Mouse (Mus musculus): ENCODE results near the gene Jph3. TPM values are rescaled to one million over a fixed set of nuclear protein-coding genes. Genes with fewer than 3 reads are reported as not detected.

Gene Jph3
- not detected in 2 replicates for polyA plus RNA-seq (2011; ENCODE audit: insufficient read length, low read depth, missing spikeins)

- no peak within 1 kb of the TSS for H3K27ac ChIP-seq (ENCODE audit: insufficient read depth, low read length)
- H3K4me3 ChIP-seq (ENCODE audit: insufficient read depth, low read length): no peak within 1 kb of the TSS
- no peaks in the 10 kb centered on the region for H3K4me1 ChIP-seq (ENCODE audit: control insufficient read depth, insufficient read depth, low read length)
- TF ChIP-seq POLR2A (IDR thresholded peaks at IDR 0.05; ENCODE audit: low read depth, low read length): no peak
Observed at GRCm38 (mm10) chr8:121729323-121729722, at the start of gene Jph3. Gene Jph3 (plus strand): TSS chr8:121729623.

GRCm38 (mm10) chr8:121680896-121681295, 48.5 kb upstream of the Jph3 start:
- Histone ChIP-seq H3K27ac (ENCODE audit: insufficient read depth, low read length) (no peak overlapping the region), H3K4me1 (ENCODE audit: control insufficient read depth, insufficient read depth, low read length) (0 out of 2 replicates have a peak, but pooled peaks cover 2% of the 10 kb centered on the region), H3K4me3 (ENCODE audit: insufficient read depth, low read length) (no peak overlapping the region)
- TF ChIP-seq POLR2A (IDR thresholded peaks at IDR 0.05; ENCODE audit: low read depth, low read length) (no peak), CTCF (IDR thresholded peaks at IDR 0.05; ENCODE audit: borderline replicate concordance, insufficient read depth, low read length) (no peak)

GRCm38 (mm10) chr8:121681457-121681856, 48.0 kb upstream of the Jph3 start:
- Histone ChIP-seq H3K27ac (ENCODE audit: insufficient read depth, low read length) (no peak overlapping the region), H3K4me3 (ENCODE audit: insufficient read depth, low read length) (no peak overlapping the region), H3K4me1 (ENCODE audit: control insufficient read depth, insufficient read depth, low read length) (0 out of 2 replicates have a peak, but pooled peaks cover 2% of the 10 kb centered on the region)
- TF ChIP-seq POLR2A (IDR thresholded peaks at IDR 0.05; ENCODE audit: low read depth, low read length) (no peak), CTCF (IDR thresholded peaks at IDR 0.05; ENCODE audit: borderline replicate concordance, insufficient read depth, low read length) (no peak)

GRCm38 (mm10) chr8:121683083-121683832, 46.2 kb upstream of the Jph3 start:
- H3K4me1 ChIP-seq (ENCODE audit: control insufficient read depth, insufficient read depth, low read length): 0 out of 2 replicates have a peak, but pooled peaks cover 2% of the 10 kb centered on the region

GRCm38 (mm10) chr8:121685419-121685818, 44.0 kb upstream of the Jph3 start:
- no peak overlapping the region for H3K27ac ChIP-seq (ENCODE audit: insufficient read depth, low read length)
- 0 out of 2 replicates have a peak, but pooled peaks cover 2% of the 10 kb centered on the region for H3K4me1 ChIP-seq (ENCODE audit: control insufficient read depth, insufficient read depth, low read length)
- H3K4me3 ChIP-seq (ENCODE audit: insufficient read depth, low read length): no peak overlapping the region
- TF ChIP-seq CTCF (IDR thresholded peaks at IDR 0.05; ENCODE audit: borderline replicate concordance, insufficient read depth, low read length): peak; percentile 58; the same call in 1 of the 2 replicates
- TF ChIP-seq POLR2A (IDR thresholded peaks at IDR 0.05; ENCODE audit: low read depth, low read length): no peak

More at GRCm38 (mm10) chr8:121683083-121683832, 46.2 kb upstream of the Jph3 start:
- H3K27ac ChIP-seq (ENCODE audit: insufficient read depth, low read length): no peak overlapping the region
- no peak overlapping the region for H3K4me3 ChIP-seq (ENCODE audit: insufficient read depth, low read length)
- TF ChIP-seq POLR2A (IDR thresholded peaks at IDR 0.05; ENCODE audit: low read depth, low read length) (no peak), CTCF (IDR thresholded peaks at IDR 0.05; ENCODE audit: borderline replicate concordance, insufficient read depth, low read length) (no peak)

GRCm38 (mm10) chr8:121687455-121688161, 41.8 kb upstream of the Jph3 start:
- H3K4me1 ChIP-seq (ENCODE audit: control insufficient read depth, insufficient read depth, low read length): 0 out of 2 replicates have a peak, but pooled peaks cover 2% of the 10 kb centered on the region
- TF ChIP-seq POLR2A (IDR thresholded peaks at IDR 0.05; ENCODE audit: low read depth, low read length) (no peak), CTCF (IDR thresholded peaks at IDR 0.05; ENCODE audit: borderline replicate concordance, insufficient read depth, low read length) (no peak)
- H3K4me3 ChIP-seq (ENCODE audit: insufficient read depth, low read length): no peak overlapping the region
- H3K27ac ChIP-seq (ENCODE audit: insufficient read depth, low read length): no peak overlapping the region

- Histone ChIP-seq H3K4me3 (ENCODE audit: insufficient read depth, low read length) (no peak overlapping the region), H3K4me1 (ENCODE audit: control insufficient read depth, insufficient read depth, low read length) (0 out of 2 replicates have a peak, but pooled peaks cover 2% of the 10 kb centered on the region), H3K27ac (ENCODE audit: insufficient read depth, low read length) (no peak overlapping the region)
- TF ChIP-seq CTCF (IDR thresholded peaks at IDR 0.05; ENCODE audit: borderline replicate concordance, insufficient read depth, low read length): no peak
- TF ChIP-seq POLR2A (IDR thresholded peaks at IDR 0.05; ENCODE audit: low read depth, low read length): no peak
Observed at GRCm38 (mm10) chr8:121688496-121688895, 40.9 kb upstream of the Jph3 start.

- Histone ChIP-seq H3K27ac (ENCODE audit: insufficient read depth, low read length) (no peak overlapping the region), H3K4me1 (ENCODE audit: control insufficient read depth, insufficient read depth, low read length) (no peaks in the 10 kb centered on the region), H3K4me3 (ENCODE audit: insufficient read depth, low read length) (no peak overlapping the region)
- TF ChIP-seq CTCF (IDR thresholded peaks at IDR 0.05; ENCODE audit: borderline replicate concordance, insufficient read depth, low read length) (peak; percentile 64; the same call in 1 of the 2 replicates), POLR2A (IDR thresholded peaks at IDR 0.05; ENCODE audit: low read depth, low read length) (no peak)
Observed at GRCm38 (mm10) chr8:121694453-121694852, 35.0 kb upstream of the Jph3 start.

- Histone ChIP-seq H3K4me3 (ENCODE audit: insufficient read depth, low read length) (no peak overlapping the region), H3K27ac (ENCODE audit: insufficient read depth, low read length) (no peak overlapping the region), H3K4me1 (ENCODE audit: control insufficient read depth, insufficient read depth, low read length) (no peaks in the 10 kb centered on the region)
- no peak for TF ChIP-seq POLR2A (IDR thresholded peaks at IDR 0.05; ENCODE audit: low read depth, low read length)
Observed at GRCm38 (mm10) chr8:121695585-121696184, 33.7 kb upstream of the Jph3 start.
